Mouse (Mus musculus) stomach, embryonic 15.5 days (tissue): ENCODE data around the gene BC048562. TPM values are rescaled to one million over a fixed set of nuclear protein-coding genes. Genes with fewer than 3 reads are reported as not detected.

Source experiments
- ATAC-seq: fragments of 200-750 bp; cut with Nextera tagmentation; 2 replicates; pipeline ENCODE4 v1.8.0; 2017; ENCODE audit warnings: low read depth, moderate number of reproducible peaks, moderate TSS enrichment; ENCODE audit not compliant: insufficient read depth, low FRiP score
- H3K27ac ChIP-seq: fragments of 300-500 bp; sonication (generic); 2 replicates; pipeline ENCODE4 v1.5.1; 2015; ENCODE audit warnings: mild to moderate bottlenecking, inconsistent platforms
- H3K27me3 ChIP-seq: fragments of 300-500 bp; sonication (generic); replicated peaks from 2 replicates; pipeline ENCODE4 v1.6.1; 2015; ENCODE audit warnings: inconsistent platforms
- H3K36me3 ChIP-seq: fragments of 300-500 bp; sonication (generic); 2 replicates; pipeline ENCODE4 v1.6.1; 2015; ENCODE audit warnings: inconsistent platforms
- H3K4me1 ChIP-seq: fragments of 300-500 bp; sonication (generic); 2 replicates; pipeline ENCODE4 v1.6.1; 2015; ENCODE audit warnings: inconsistent platforms
- H3K4me2 ChIP-seq: fragments of 300-500 bp; sonication (generic); 2 replicates; pipeline ENCODE4 v1.6.1; 2015; ENCODE audit warnings: mild to moderate bottlenecking, inconsistent platforms
- H3K4me3 ChIP-seq: fragments of 300-500 bp; sonication (generic); replicated peaks from 2 replicates; pipeline ENCODE4 v1.5.1; 2015; ENCODE audit warnings: inconsistent platforms
- H3K9ac ChIP-seq: fragments of 300-500 bp; sonication (generic); 2 replicates; pipeline ENCODE4 v1.6.1; 2015; ENCODE audit warnings: inconsistent platforms
- H3K9me3 ChIP-seq: fragments of 300-500 bp; sonication (generic); 2 replicates; pipeline ENCODE4 v1.6.1; 2016; ENCODE audit warnings: inconsistent platforms
- WGBS: fragments of 180-500 bp; shearing (Covaris S2); methylation state at CpG from one replicate; pipeline ENCODE4 v1.1.7; 2015; 5-methylcytosine and 5-hydroxymethylcytosine counted together
- polyA plus RNA-seq: library from polyadenylated mRNA; unstranded; fragments of >200 nt; fragmentation: Nextera tagmentation; extraction: Ambion mirVana; gene quantifications from 2 replicates; pipeline ENCODE4 v1.2.1, GENCODE M21; 2015

BC048562 gene
- polyA plus RNA-seq, 1 experiment from 2014 or later = not detected

DNA sequence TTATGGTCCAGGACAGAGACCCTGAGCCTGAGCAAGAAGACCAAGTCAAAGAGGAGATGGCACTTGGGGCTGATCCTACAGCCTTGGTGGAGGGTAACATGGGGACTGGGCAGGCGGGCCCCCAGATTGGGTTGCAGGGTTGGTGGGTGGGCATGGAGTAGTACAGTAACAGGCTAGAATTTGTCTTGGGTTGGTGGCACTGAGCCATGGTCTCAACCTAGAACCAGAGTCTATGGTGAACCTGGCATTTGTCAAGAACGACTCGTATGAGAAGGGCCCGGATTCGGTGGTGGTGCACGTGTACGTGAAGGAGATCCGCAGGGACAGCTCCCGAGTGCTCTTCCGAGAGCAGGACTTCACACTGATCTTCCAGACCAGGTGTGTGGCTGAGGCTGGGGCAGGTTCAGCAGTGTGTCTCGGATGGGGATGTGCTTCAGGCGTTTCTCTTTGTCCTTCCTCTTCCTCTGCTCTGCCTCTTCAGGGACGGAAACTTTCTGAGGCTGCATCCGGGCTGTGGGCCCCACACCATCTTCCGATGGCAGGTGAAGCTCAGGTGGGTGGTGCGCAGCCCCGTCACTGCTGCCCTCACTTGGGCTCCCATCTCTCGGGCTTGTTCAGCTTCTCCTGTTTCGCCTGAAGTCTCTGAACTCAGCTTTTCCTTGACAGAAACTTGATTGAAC lies 58.0 kb downstream of the BC048562 start:
- no peaks in the 10 kb centered on the region for H3K27me3 ChIP-seq
- H3K4me2 ChIP-seq = no peak overlapping the region
- peaks cover 19% of the 10 kb centered on the region for H3K4me1 ChIP-seq
- H3K9ac ChIP-seq = no peak overlapping the region
- no peak overlapping the region for H3K4me3 ChIP-seq
- H3K36me3 ChIP-seq = peaks cover 71% of the 10 kb centered on the region
- no peaks in the 10 kb centered on the region for H3K9me3 ChIP-seq
- H3K27ac ChIP-seq = no peak overlapping the region
- no peak for ATAC-seq
- 94% methylated on average over 19 of the region's 19 CpGs for WGBS

DNA sequence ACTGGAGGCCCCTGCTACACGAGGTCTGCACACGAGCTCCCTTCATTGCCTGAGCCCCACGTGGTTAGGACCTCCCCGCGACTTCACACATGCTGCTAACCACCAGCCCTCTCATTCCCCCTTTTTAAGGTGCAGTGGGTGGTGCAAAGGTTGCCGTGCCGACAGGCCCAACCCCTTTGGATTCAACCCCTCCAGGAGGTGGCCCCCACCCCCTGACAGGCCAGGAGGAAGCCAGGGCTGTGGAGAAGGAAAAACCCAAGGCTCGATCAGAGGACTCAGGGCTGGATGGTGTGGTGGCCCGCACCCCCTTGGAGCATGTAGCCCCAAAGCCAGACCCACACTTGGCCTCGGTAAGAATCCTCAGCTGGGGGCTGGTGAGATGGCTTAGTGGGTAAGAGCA lies 58.6 kb downstream of the BC048562 start:
- H3K9ac ChIP-seq = no peak overlapping the region
- H3K36me3 ChIP-seq = peaks cover 71% of the 10 kb centered on the region
- H3K4me3 ChIP-seq = no peak overlapping the region
- 82% methylated on average over 10 of the region's 10 CpGs for WGBS
- H3K4me1 ChIP-seq = peaks cover 17% of the 10 kb centered on the region
- ATAC-seq = no peak
- no peaks in the 10 kb centered on the region for H3K9me3 ChIP-seq
- H3K27me3 ChIP-seq = no peaks in the 10 kb centered on the region
- no peak overlapping the region for H3K4me2 ChIP-seq
- H3K27ac ChIP-seq = no peak overlapping the region

Other genes with a start within 250 kb of the BC048562 start
- 2.8 and 3.0 TPM in 2 replicates for gene Bsn, start 246.1 kb upstream of the BC048562 start, polyA plus RNA-seq
- gene Dag1, start 172.5 kb upstream of the BC048562 start, polyA plus RNA-seq = 74.7 and 90.6 TPM in 2 replicates
- 27.6 and 31.2 TPM in 2 replicates for gene Nicn1, start 146.1 kb upstream of the BC048562 start, polyA plus RNA-seq
- gene Amt, start 139.6 kb upstream of the BC048562 start, polyA plus RNA-seq = 21.8 and 22.3 TPM in 2 replicates
- 452 and 455 TPM in 2 replicates for gene Rhoa, start 130.4 kb upstream of the BC048562 start, polyA plus RNA-seq
- gene Tcta, start 130.3 kb upstream of the BC048562 start, polyA plus RNA-seq = 40.0 and 42.1 TPM in 2 replicates
- gene Gpx1, start 97.6 kb upstream of the BC048562 start, polyA plus RNA-seq = 998 and 1,171 TPM in 2 replicates
- gene Usp4, start 88.6 kb upstream of the BC048562 start, polyA plus RNA-seq = 85.6 and 92.2 TPM in 2 replicates
- gene 1700102P08Rik, start 43.7 kb upstream of the BC048562 start, polyA plus RNA-seq = 0.54 and 0.82 TPM in 2 replicates
- 1.4 and 1.6 TPM in 2 replicates for gene Ccdc36, start 8.0 kb upstream of the BC048562 start, polyA plus RNA-seq
- gene Ccdc71, start 24.0 kb downstream of the BC048562 start, polyA plus RNA-seq = 47.7 and 52.5 TPM in 2 replicates
- 65.5 and 67.3 TPM in 2 replicates for gene Klhdc8b, start 25.1 kb downstream of the BC048562 start, polyA plus RNA-seq
- gene Lamb2, start 43.3 kb downstream of the BC048562 start, polyA plus RNA-seq = 40.5 and 46.6 TPM in 2 replicates
- gene Usp19, start 54.1 kb downstream of the BC048562 start, polyA plus RNA-seq = 58.8 and 61.5 TPM in 2 replicates
- gene Qars, start 71.2 kb downstream of the BC048562 start, polyA plus RNA-seq = 99.0 and 102 TPM in 2 replicates
- 92.9 and 97.2 TPM in 2 replicates for gene Qrich1, start 80.3 kb downstream of the BC048562 start, polyA plus RNA-seq
- 152 and 175 TPM in 2 replicates for gene Impdh2, start 123.8 kb downstream of the BC048562 start, polyA plus RNA-seq
- gene Ndufaf3, start 131.0 kb downstream of the BC048562 start, polyA plus RNA-seq = 38.0 and 38.9 TPM in 2 replicates
- 108 and 126 TPM in 2 replicates for gene Dalrd3, start 133.4 kb downstream of the BC048562 start, polyA plus RNA-seq
- 74.9 and 88.4 TPM in 2 replicates for gene Wdr6, start 142.3 kb downstream of the BC048562 start, polyA plus RNA-seq
- 5.5 and 6.1 TPM in 2 replicates for gene P4htm, start 161.2 kb downstream of the BC048562 start, polyA plus RNA-seq
- gene Arih2, start 212.9 kb downstream of the BC048562 start, polyA plus RNA-seq = 42.0 and 43.5 TPM in 2 replicates
- 40.5 and 51.1 TPM in 2 replicates for gene Slc25a20, start 225.6 kb downstream of the BC048562 start, polyA plus RNA-seq